Mouse (Mus musculus): ENCODE data around the gene Relb. TPM values are rescaled to one million over a fixed set of nuclear protein-coding genes. Genes with fewer than 3 reads are reported as not detected.

Relb gene
- polyA plus RNA-seq (2012; rRNA removed) = 4.7 and 5.8 TPM in 2 replicates

- 1% methylated on average over 40 of the region's 41 CpGs for WGBS
- H3K4me1 ChIP-seq (ENCODE audit: control insufficient read depth, insufficient read depth, low read length) = peaks cover 5% of the 10 kb centered on the region; the same call in 1 of the 2 replicates
- H3K4me3 ChIP-seq (replicated peaks; ENCODE audit: insufficient read depth, low read depth, low read length) = peak within 1 kb of the TSS; percentile 62
- no peak for TF ChIP-seq CTCF (IDR thresholded peaks at IDR 0.05; ENCODE audit: borderline replicate concordance, insufficient read depth, low read depth, low read length)
- no peak for TF ChIP-seq POLR2A (IDR thresholded peaks at IDR 0.05; ENCODE audit: borderline replicate concordance, insufficient read depth, low read length)
- no peaks in the 10 kb centered on the region for H3K27me3 ChIP-seq (ENCODE audit: control insufficient read depth, insufficient read depth, low read length)
- no peak within 1 kb of the TSS for H3K27ac ChIP-seq (ENCODE audit: insufficient read depth, low read length)
- peak; percentile 87 for DNase-seq
These were observed at the start of gene Relb for GRCm38 (mm10) chr7:19629361-19629734. TSS of gene Relb (minus strand) at chr7:19629438.

- no peak for DNase-seq
- H3K27ac ChIP-seq (ENCODE audit: insufficient read depth, low read length) = no peak overlapping the region
- no peaks in the 10 kb centered on the region for H3K27me3 ChIP-seq (ENCODE audit: control insufficient read depth, insufficient read depth, low read length)
- 82% methylated on average over 3 of the region's 3 CpGs for WGBS
- H3K4me1 ChIP-seq (ENCODE audit: control insufficient read depth, insufficient read depth, low read length) = no peaks in the 10 kb centered on the region
- TF ChIP-seq POLR2A (IDR thresholded peaks at IDR 0.05; ENCODE audit: borderline replicate concordance, insufficient read depth, low read length) = no peak
- no peak for TF ChIP-seq CTCF (IDR thresholded peaks at IDR 0.05; ENCODE audit: borderline replicate concordance, insufficient read depth, low read depth, low read length)
- no peak overlapping the region for H3K4me3 ChIP-seq (replicated peaks; ENCODE audit: insufficient read depth, low read depth, low read length)
These were observed 49.7 kb upstream of the Relb start for GRCm38 (mm10) chr7:19678901-19679300.

- WGBS = 77% methylated on average over 8 of the region's 8 CpGs
- TF ChIP-seq CTCF (IDR thresholded peaks at IDR 0.05; ENCODE audit: borderline replicate concordance, insufficient read depth, low read depth, low read length) = no peak
- TF ChIP-seq POLR2A (IDR thresholded peaks at IDR 0.05; ENCODE audit: borderline replicate concordance, insufficient read depth, low read length) = no peak
- H3K4me1 ChIP-seq (ENCODE audit: control insufficient read depth, insufficient read depth, low read length) = no peaks in the 10 kb centered on the region; the same call in 1 of the 2 replicates
- H3K27me3 ChIP-seq (ENCODE audit: control insufficient read depth, insufficient read depth, low read length) = no peaks in the 10 kb centered on the region
- DNase-seq = no peak
- H3K4me3 ChIP-seq (replicated peaks; ENCODE audit: insufficient read depth, low read depth, low read length) = no peak within 1 kb of the TSS
- H3K27ac ChIP-seq (ENCODE audit: insufficient read depth, low read length) = no peak within 1 kb of the TSS
These were observed 48.6 kb upstream of the Relb start, which contains the start of gene Apoc2 for GRCm38 (mm10) chr7:19677872-19678271. TSS of gene Apoc2 (minus strand) at chr7:19677941.

GRCm38 (mm10) chr7:19676662-19677061, 47.4 kb upstream of the Relb start:
- DNase-seq = no peak
- H3K4me3 ChIP-seq (replicated peaks; ENCODE audit: insufficient read depth, low read depth, low read length) = no peak overlapping the region
- TF ChIP-seq CTCF (IDR thresholded peaks at IDR 0.05; ENCODE audit: borderline replicate concordance, insufficient read depth, low read depth, low read length) (no peak), POLR2A (IDR thresholded peaks at IDR 0.05; ENCODE audit: borderline replicate concordance, insufficient read depth, low read length) (no peak)
- no peaks in the 10 kb centered on the region; the same call in 1 of the 2 replicates for H3K4me1 ChIP-seq (ENCODE audit: control insufficient read depth, insufficient read depth, low read length)
- H3K27ac ChIP-seq (ENCODE audit: insufficient read depth, low read length) = no peak overlapping the region
- WGBS = 69% methylated on average over 1 of the region's 1 CpGs
- no peaks in the 10 kb centered on the region for H3K27me3 ChIP-seq (ENCODE audit: control insufficient read depth, insufficient read depth, low read length)

- WGBS = 80% methylated on average over 10 of the region's 10 CpGs
- no peaks in the 10 kb centered on the region; the same call in 1 of the 2 replicates for H3K4me1 ChIP-seq (ENCODE audit: control insufficient read depth, insufficient read depth, low read length)
- TF ChIP-seq CTCF (IDR thresholded peaks at IDR 0.05; ENCODE audit: borderline replicate concordance, insufficient read depth, low read depth, low read length) = no peak
- TF ChIP-seq POLR2A (IDR thresholded peaks at IDR 0.05; ENCODE audit: borderline replicate concordance, insufficient read depth, low read length) = no peak
These were observed 46.6 kb upstream of the Relb start for GRCm38 (mm10) chr7:19675824-19676223.

GRCm38 (mm10) chr7:19673083-19673699, 44.0 kb upstream of the Relb start:
- no peak for DNase-seq
- H3K27me3 ChIP-seq (ENCODE audit: control insufficient read depth, insufficient read depth, low read length) = no peaks in the 10 kb centered on the region
- H3K27ac ChIP-seq (ENCODE audit: insufficient read depth, low read length) = no peak overlapping the region
- peaks cover 3% of the 10 kb centered on the region for H3K4me1 ChIP-seq (ENCODE audit: control insufficient read depth, insufficient read depth, low read length)
- H3K4me3 ChIP-seq (replicated peaks; ENCODE audit: insufficient read depth, low read depth, low read length) = no peak overlapping the region
- WGBS = 46% methylated on average over 14 of the region's 14 CpGs
- TF ChIP-seq POLR2A (IDR thresholded peaks at IDR 0.05; ENCODE audit: borderline replicate concordance, insufficient read depth, low read length) (no peak), CTCF (IDR thresholded peaks at IDR 0.05; ENCODE audit: borderline replicate concordance, insufficient read depth, low read depth, low read length) (no peak)

More at GRCm38 (mm10) chr7:19675824-19676223, 46.6 kb upstream of the Relb start:
- DNase-seq = no peak
- H3K27me3 ChIP-seq (ENCODE audit: control insufficient read depth, insufficient read depth, low read length) = no peaks in the 10 kb centered on the region
- no peak overlapping the region for H3K4me3 ChIP-seq (replicated peaks; ENCODE audit: insufficient read depth, low read depth, low read length)
- H3K27ac ChIP-seq (ENCODE audit: insufficient read depth, low read length) = no peak overlapping the region

GRCm38 (mm10) chr7:19671511-19671910, 42.3 kb upstream of the Relb start:
- TF ChIP-seq POLR2A (IDR thresholded peaks at IDR 0.05; ENCODE audit: borderline replicate concordance, insufficient read depth, low read length) (no peak), CTCF (IDR thresholded peaks at IDR 0.05; ENCODE audit: borderline replicate concordance, insufficient read depth, low read depth, low read length) (no peak)
- DNase-seq = no peak
- H3K27me3 ChIP-seq (ENCODE audit: control insufficient read depth, insufficient read depth, low read length) = no peaks in the 10 kb centered on the region
- peaks cover 3% of the 10 kb centered on the region for H3K4me1 ChIP-seq (ENCODE audit: control insufficient read depth, insufficient read depth, low read length)
- no peak overlapping the region for H3K4me3 ChIP-seq (replicated peaks; ENCODE audit: insufficient read depth, low read depth, low read length)
- WGBS = 67% methylated on average over 10 of the region's 10 CpGs
- no peak overlapping the region for H3K27ac ChIP-seq (ENCODE audit: insufficient read depth, low read length)
